Mouse (Mus musculus): Measurements from ENCODE around the gene Rnf220. TPM values are rescaled to one million over a fixed set of nuclear protein-coding genes. Genes with fewer than 3 reads are reported as not detected.

Gene Rnf220
- polyA plus RNA-seq, 1 experiment from 2014 or later = 98.2 TPM

- no peaks in the 10 kb centered on the region for H3K9me3 ChIP-seq
- no peak for DNase-seq (ENCODE audit: extremely low spot score, low spot score)
- H3K27ac ChIP-seq = no peak overlapping the region
- H3K4me3 ChIP-seq = no peak overlapping the region
- peaks cover 31% of the 10 kb centered on the region for H3K4me1 ChIP-seq
- H3K36me3 ChIP-seq (replicated peaks) = no peaks in the 10 kb centered on the region
- H3K27me3 ChIP-seq (ENCODE audit: poor library complexity, severe bottlenecking) = peaks cover 97% of the 10 kb centered on the region
- WGBS = 72% methylated on average over 7 of the region's 7 CpGs
Observed at GRCm38 (mm10) chr4:117357917-117358316, 138.9 kb downstream of the Rnf220 start.

GRCm38 (mm10) chr4:117357104-117357503 lies 139.7 kb downstream of the Rnf220 start:
- no peak for DNase-seq (ENCODE audit: extremely low spot score, low spot score)
- Histone ChIP-seq H3K27me3 (ENCODE audit: poor library complexity, severe bottlenecking) (peaks cover 97% of the 10 kb centered on the region), H3K9me3 (no peaks in the 10 kb centered on the region), H3K4me3 (no peak overlapping the region), H3K27ac (no peak overlapping the region), H3K4me1 (peaks cover 34% of the 10 kb centered on the region), H3K36me3 (replicated peaks) (no peaks in the 10 kb centered on the region)
- 79% methylated on average over 5 of the region's 5 CpGs for WGBS

- H3K27ac ChIP-seq = no peak overlapping the region
- WGBS = 80% methylated on average over 2 of the region's 2 CpGs
- no peaks in the 10 kb centered on the region for H3K9me3 ChIP-seq
- H3K4me3 ChIP-seq = no peak overlapping the region
- H3K36me3 ChIP-seq (replicated peaks) = no peaks in the 10 kb centered on the region
- peaks cover 29% of the 10 kb centered on the region for H3K4me1 ChIP-seq
- peaks cover 97% of the 10 kb centered on the region for H3K27me3 ChIP-seq (ENCODE audit: poor library complexity, severe bottlenecking)
- no peak for DNase-seq (ENCODE audit: extremely low spot score, low spot score)
Observed at GRCm38 (mm10) chr4:117356223-117356622, 140.6 kb downstream of the Rnf220 start.

GRCm38 (mm10) chr4:117354651-117355050 lies 142.2 kb downstream of the Rnf220 start:
- peaks cover 25% of the 10 kb centered on the region for H3K4me1 ChIP-seq
- H3K27ac ChIP-seq = no peak overlapping the region
- H3K9me3 ChIP-seq = no peaks in the 10 kb centered on the region
- WGBS = 84% methylated on average over 6 of the region's 6 CpGs
- DNase-seq (ENCODE audit: extremely low spot score, low spot score) = no peak
- H3K27me3 ChIP-seq (ENCODE audit: poor library complexity, severe bottlenecking) = peaks cover 96% of the 10 kb centered on the region
- no peaks in the 10 kb centered on the region for H3K36me3 ChIP-seq (replicated peaks)
- no peak overlapping the region for H3K4me3 ChIP-seq

GRCm38 (mm10) chr4:117352957-117353356 lies 143.9 kb downstream of the Rnf220 start:
- Histone ChIP-seq H3K4me3 (no peak overlapping the region), H3K27ac (no peak overlapping the region), H3K27me3 (ENCODE audit: poor library complexity, severe bottlenecking) (peaks cover 94% of the 10 kb centered on the region), H3K4me1 (peaks cover 28% of the 10 kb centered on the region), H3K9me3 (no peaks in the 10 kb centered on the region), H3K36me3 (replicated peaks) (no peaks in the 10 kb centered on the region)
- 73% methylated on average over 9 of the region's 9 CpGs for WGBS
- DNase-seq (ENCODE audit: extremely low spot score, low spot score) = no peak

- 91% methylated on average over 5 of the region's 5 CpGs for WGBS
- H3K27me3 ChIP-seq (ENCODE audit: poor library complexity, severe bottlenecking) = peaks cover 89% of the 10 kb centered on the region
Observed at GRCm38 (mm10) chr4:117352071-117352470, 144.8 kb downstream of the Rnf220 start.

GRCm38 (mm10) chr4:117350139-117350693 lies 146.6 kb downstream of the Rnf220 start:
- Histone ChIP-seq H3K27ac (no peak overlapping the region), H3K27me3 (ENCODE audit: poor library complexity, severe bottlenecking) (peaks cover 80% of the 10 kb centered on the region), H3K4me3 (no peak overlapping the region), H3K9me3 (no peaks in the 10 kb centered on the region), H3K36me3 (replicated peaks) (no peaks in the 10 kb centered on the region), H3K4me1 (peaks cover 28% of the 10 kb centered on the region)
- no peak for DNase-seq (ENCODE audit: extremely low spot score, low spot score)
- 84% methylated on average over 12 of the region's 12 CpGs for WGBS

More at GRCm38 (mm10) chr4:117352071-117352470, 144.8 kb downstream of the Rnf220 start:
- no peak overlapping the region for H3K4me3 ChIP-seq
- DNase-seq (ENCODE audit: extremely low spot score, low spot score) = no peak
- H3K4me1 ChIP-seq = peaks cover 28% of the 10 kb centered on the region
- H3K36me3 ChIP-seq (replicated peaks) = no peaks in the 10 kb centered on the region
- H3K9me3 ChIP-seq = no peaks in the 10 kb centered on the region
- no peak overlapping the region for H3K27ac ChIP-seq

- Histone ChIP-seq H3K4me1 (peaks cover 28% of the 10 kb centered on the region), H3K27ac (no peak overlapping the region), H3K36me3 (replicated peaks) (no peaks in the 10 kb centered on the region), H3K27me3 (ENCODE audit: poor library complexity, severe bottlenecking) (peaks cover 80% of the 10 kb centered on the region), H3K9me3 (no peaks in the 10 kb centered on the region), H3K4me3 (no peak overlapping the region)
- no peak for DNase-seq (ENCODE audit: extremely low spot score, low spot score)
- 38% methylated on average over 2 of the region's 2 CpGs for WGBS
Observed at GRCm38 (mm10) chr4:117349327-117349726, 147.5 kb downstream of the Rnf220 start.

GRCm38 (mm10) chr4:117346025-117346424 lies 150.8 kb downstream of the Rnf220 start:
- 67% methylated on average over 6 of the region's 6 CpGs for WGBS
- DNase-seq (ENCODE audit: extremely low spot score, low spot score) = no peak
- Histone ChIP-seq H3K36me3 (replicated peaks) (no peaks in the 10 kb centered on the region), H3K9me3 (no peaks in the 10 kb centered on the region), H3K4me1 (peaks cover 17% of the 10 kb centered on the region), H3K27ac (no peak overlapping the region), H3K4me3 (no peak overlapping the region), H3K27me3 (ENCODE audit: poor library complexity, severe bottlenecking) (peaks cover 64% of the 10 kb centered on the region)

GRCm38 (mm10) chr4:117343385-117343784 lies 153.5 kb downstream of the Rnf220 start:
- Histone ChIP-seq H3K27ac (no peak overlapping the region), H3K4me3 (no peak overlapping the region), H3K4me1 (peaks cover 11% of the 10 kb centered on the region), H3K27me3 (ENCODE audit: poor library complexity, severe bottlenecking) (peaks cover 41% of the 10 kb centered on the region), H3K9me3 (no peaks in the 10 kb centered on the region), H3K36me3 (replicated peaks) (no peaks in the 10 kb centered on the region)
- 79% methylated on average over 8 of the region's 8 CpGs for WGBS
- DNase-seq (ENCODE audit: extremely low spot score, low spot score) = no peak

GRCm38 (mm10) chr4:117342751-117343150 lies 154.1 kb downstream of the Rnf220 start:
- Histone ChIP-seq H3K9me3 (no peaks in the 10 kb centered on the region), H3K4me1 (peaks cover 11% of the 10 kb centered on the region), H3K27ac (no peak overlapping the region), H3K27me3 (ENCODE audit: poor library complexity, severe bottlenecking) (peaks cover 35% of the 10 kb centered on the region), H3K4me3 (no peak overlapping the region), H3K36me3 (replicated peaks) (no peaks in the 10 kb centered on the region)
- 35% methylated on average over 12 of the region's 12 CpGs for WGBS
- no peak for DNase-seq (ENCODE audit: extremely low spot score, low spot score)

- Histone ChIP-seq H3K27ac (no peak overlapping the region), H3K4me3 (no peak overlapping the region), H3K4me1 (peaks cover 11% of the 10 kb centered on the region), H3K36me3 (replicated peaks) (no peaks in the 10 kb centered on the region), H3K9me3 (no peaks in the 10 kb centered on the region), H3K27me3 (ENCODE audit: poor library complexity, severe bottlenecking) (peaks cover 33% of the 10 kb centered on the region)
- DNase-seq (ENCODE audit: extremely low spot score, low spot score) = no peak
- WGBS = 97% methylated on average over 5 of the region's 5 CpGs
Observed at GRCm38 (mm10) chr4:117341282-117341681, 155.6 kb downstream of the Rnf220 start.

- H3K4me1 ChIP-seq = peaks cover 11% of the 10 kb centered on the region
- H3K36me3 ChIP-seq (replicated peaks) = no peaks in the 10 kb centered on the region
- H3K27ac ChIP-seq = no peak overlapping the region
- H3K9me3 ChIP-seq = no peaks in the 10 kb centered on the region
- peaks cover 30% of the 10 kb centered on the region for H3K27me3 ChIP-seq (ENCODE audit: poor library complexity, severe bottlenecking)
- no peak for DNase-seq (ENCODE audit: extremely low spot score, low spot score)
- no peak overlapping the region for H3K4me3 ChIP-seq
Observed at GRCm38 (mm10) chr4:117339796-117340195, 157.1 kb downstream of the Rnf220 start.

Data from forebrain, embryonic 10.5 days (tissue).